Mouse (Mus musculus) ES-Bruce4 (cell line): ENCODE measurements around the gene Pakap.

ENCODE experiments used
- CTCF ChIP-seq: IDR thresholded peaks from one replicate; pipeline ENCODE4 v1.8.1; 2011; ENCODE audit warnings: low read depth, low read length
- EP300 ChIP-seq: IDR thresholded peaks from 2 replicates; pipeline ENCODE4 v1.6.1; 2011; ENCODE audit warnings: low read depth, low read length; ENCODE audit not compliant: insufficient read depth
- POLR2A ChIP-seq: IDR thresholded peaks from one replicate; pipeline ENCODE4 v1.8.1; 2011; ENCODE audit warnings: low read length; ENCODE audit not compliant: insufficient read depth

DNA sequence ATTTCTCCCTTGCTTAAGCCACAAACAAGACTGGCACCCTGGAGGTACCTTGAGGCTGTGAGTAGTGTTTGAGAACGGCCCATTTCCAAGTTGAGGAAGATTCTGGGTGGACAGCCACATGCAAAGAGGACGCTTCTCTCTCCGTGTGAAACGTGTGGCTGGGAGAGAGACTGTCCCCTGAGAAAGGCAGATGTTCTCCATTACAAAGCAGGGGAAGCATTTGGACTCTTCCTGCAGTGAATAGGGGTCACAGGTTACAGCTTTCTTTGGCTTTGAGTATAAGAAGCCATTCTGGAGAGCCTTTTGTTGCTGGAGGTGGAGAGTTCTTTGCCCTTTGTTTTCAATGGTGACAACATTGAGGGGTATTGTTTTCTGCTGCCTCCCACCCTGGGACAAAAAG, 197.8 kb downstream of the Pakap start:
- TF ChIP-seq POLR2A (no peak), EP300 (peak; percentile 95), CTCF (no peak)
